Mouse (Mus musculus) cerebellum, adult 2 months (tissue): ENCODE measurements around the gene Gbp7.

Experiments
- CTCF ChIP-seq: fragments of 200-500 bp; IDR thresholded peaks from 2 replicates; pipeline ENCODE4 v1.5.1; 2011; ENCODE audit warnings: low read depth, mild to moderate bottlenecking, control low read depth, low read length, moderate library complexity, borderline replicate concordance; ENCODE audit not compliant: insufficient read depth
- POLR2A ChIP-seq: fragments of 200-500 bp; IDR thresholded peaks from 2 replicates; pipeline ENCODE4 v1.6.1; 2011; ENCODE audit warnings: low read length, control low read depth, borderline replicate concordance; ENCODE audit not compliant: insufficient read depth

GRCm38 (mm10) chr3:142496113-142497101 is 33.7 kb upstream of the Gbp7 start:
- no peak for TF ChIP-seq CTCF
- no peak for TF ChIP-seq POLR2A
